Mouse (Mus musculus) forebrain, embryonic 10.5 days (tissue): ENCODE data around the gene Fkbp1a. TPM values are rescaled to one million over a fixed set of nuclear protein-coding genes. Genes with fewer than 3 reads are reported as not detected.
A peak's percentile ranks its signal among the peaks of the same experiment; 100 is the strongest.

Source experiments
- DNase-seq: peaks from one replicate; pipeline ENCODE4 v3.0.0-alpha.2; 2017; ENCODE audit warnings: low spot score; ENCODE audit errors: extremely low spot score
- H3K27ac ChIP-seq: fragments of 300-500 bp; sonication (generic); 2 replicates; pipeline ENCODE4 v1.5.1; 2016; ENCODE audit warnings: mild to moderate bottlenecking
- H3K27me3 ChIP-seq: fragments of 300-500 bp; sonication (generic); 2 replicates; pipeline ENCODE4 v1.6.1; 2016; ENCODE audit warnings: mild to moderate bottlenecking; ENCODE audit not compliant: poor library complexity, severe bottlenecking
- H3K36me3 ChIP-seq: fragments of 300-500 bp; sonication (generic); replicated peaks from 2 replicates; pipeline ENCODE4 v1.6.1; 2016; ENCODE audit warnings: mild to moderate bottlenecking, moderate library complexity
- H3K4me1 ChIP-seq: fragments of 300-500 bp; sonication (generic); 2 replicates; pipeline ENCODE4 v1.6.1; 2016
- H3K4me3 ChIP-seq: fragments of 300-500 bp; sonication (generic); 2 replicates; pipeline ENCODE4 v1.5.1; 2016; ENCODE audit warnings: mild to moderate bottlenecking, moderate library complexity
- H3K9me3 ChIP-seq: fragments of 300-500 bp; sonication (generic); 2 replicates; pipeline ENCODE4 v1.6.1; 2016; ENCODE audit warnings: mild to moderate bottlenecking, moderate library complexity
- WGBS: fragments of 180-500 bp; shearing (Covaris S2); methylation state at CpG from one replicate; pipeline ENCODE4 v1.1.7; 2016; 5-methylcytosine and 5-hydroxymethylcytosine counted together
- polyA plus RNA-seq: library from polyadenylated mRNA; unstranded; fragments of >200 nt; fragmentation: Nextera tagmentation; extraction: Ambion mirVana; gene quantifications from 2 replicates; pipeline ENCODE4 v1.2.1, GENCODE M21; 2016

The Fkbp1a gene
- 582 and 592 TPM in 2 replicates for polyA plus RNA-seq

DNA sequence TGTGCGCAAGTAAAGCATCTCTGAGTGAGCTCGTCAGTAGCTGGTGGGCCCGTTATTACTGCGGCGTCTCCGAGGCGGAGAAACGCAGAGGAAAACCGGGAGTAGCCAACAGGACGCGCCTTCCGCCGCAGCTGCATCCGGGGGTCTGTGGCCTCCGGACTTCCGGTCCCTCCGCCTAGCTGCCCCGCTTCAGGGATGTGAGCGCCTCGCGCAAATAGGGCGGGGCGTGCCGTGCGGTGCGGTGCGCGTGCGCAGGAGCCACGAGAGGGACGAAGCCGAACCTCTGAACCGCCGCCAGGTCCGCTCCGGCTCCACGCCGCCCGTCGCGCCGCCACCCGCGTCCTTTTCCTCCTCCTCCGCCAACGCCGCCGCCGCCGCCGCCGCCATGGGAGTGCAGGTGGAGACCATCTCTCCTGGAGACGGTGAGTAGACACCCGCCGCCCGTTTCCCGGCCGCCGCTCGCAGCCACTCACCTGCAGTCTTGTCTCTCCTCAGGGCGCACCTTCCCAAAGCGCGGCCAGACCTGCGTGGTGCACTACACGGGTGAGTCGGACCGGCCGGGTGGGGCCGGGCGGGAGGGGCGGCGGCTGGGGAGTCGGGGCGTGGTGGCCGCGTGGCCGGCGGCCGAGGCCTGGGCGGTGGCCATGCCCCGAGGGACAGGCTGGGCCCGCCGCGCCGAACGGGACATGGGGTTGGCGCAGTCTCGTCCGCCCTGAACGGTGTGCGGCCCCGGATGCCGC is at the start of gene Fkbp1a:
Gene Fkbp1a (plus strand): TSS at position 161 of the 740 bp plus-strand sequence.
- peaks cover 46% of the 10 kb centered on the region for H3K4me1 ChIP-seq
- no peaks in the 10 kb centered on the region for H3K9me3 ChIP-seq
- DNase-seq = peak; percentile 95
- peak within 1 kb of the TSS; percentile 93 for H3K27ac ChIP-seq
- H3K36me3 ChIP-seq = peaks cover 36% of the 10 kb centered on the region
- H3K27me3 ChIP-seq = no peaks in the 10 kb centered on the region
- peak within 1 kb of the TSS; percentile 72 for H3K4me3 ChIP-seq
- WGBS = under 1% methylated on average over 91 of the region's 93 CpGs

DNA sequence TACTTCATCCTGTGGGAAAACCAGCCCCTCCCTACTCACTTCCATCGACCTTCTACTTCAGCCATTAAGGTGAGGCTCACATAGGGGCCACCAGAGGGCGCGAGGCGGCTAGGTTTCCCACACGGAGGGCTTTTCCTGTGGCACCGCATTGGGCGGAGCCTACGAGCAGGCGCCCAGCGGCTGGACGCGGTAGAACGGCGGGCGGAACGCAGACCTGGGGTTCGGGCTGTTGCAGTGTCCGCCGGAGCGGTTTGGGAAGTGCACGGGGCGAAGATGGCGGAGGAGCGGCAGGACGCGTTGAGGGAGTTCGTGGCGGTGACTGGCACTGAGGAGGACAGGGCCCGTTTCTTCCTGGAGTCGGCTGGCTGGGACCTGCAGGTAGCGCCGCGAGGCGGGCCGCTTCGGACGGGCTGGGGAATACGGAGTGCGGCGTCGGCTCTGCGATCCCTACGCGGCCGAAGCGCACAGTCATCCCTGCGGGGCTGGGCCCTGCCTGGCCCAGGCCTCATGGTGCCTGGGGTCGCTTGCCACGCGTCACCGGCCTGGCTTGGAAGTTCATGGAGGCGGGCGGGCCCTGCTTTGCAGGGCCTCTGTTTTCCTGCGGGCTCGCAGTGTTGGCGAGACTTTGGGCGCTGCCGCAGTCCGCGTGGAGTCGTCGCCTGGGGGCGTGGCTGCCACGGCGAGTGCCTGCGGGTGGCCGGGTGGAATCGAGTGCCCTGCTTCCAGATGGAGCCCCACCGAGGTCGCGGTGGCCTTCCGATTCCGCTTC is 48.1 kb upstream of the Fkbp1a start, which contains the start of gene Nsfl1c:
Gene Nsfl1c (plus strand): TSS at position 148 of the 769 bp plus-strand sequence.
- H3K27me3 ChIP-seq = no peaks in the 10 kb centered on the region
- H3K9me3 ChIP-seq = no peaks in the 10 kb centered on the region
- DNase-seq = peak; percentile 96
- under 1% methylated on average over 73 of the region's 73 CpGs for WGBS
- H3K4me3 ChIP-seq = peak within 1 kb of the TSS; percentile 87
- H3K4me1 ChIP-seq = peaks cover 22% of the 10 kb centered on the region
- peak within 1 kb of the TSS; percentile 91 for H3K27ac ChIP-seq
- peaks cover 34% of the 10 kb centered on the region for H3K36me3 ChIP-seq

DNA sequence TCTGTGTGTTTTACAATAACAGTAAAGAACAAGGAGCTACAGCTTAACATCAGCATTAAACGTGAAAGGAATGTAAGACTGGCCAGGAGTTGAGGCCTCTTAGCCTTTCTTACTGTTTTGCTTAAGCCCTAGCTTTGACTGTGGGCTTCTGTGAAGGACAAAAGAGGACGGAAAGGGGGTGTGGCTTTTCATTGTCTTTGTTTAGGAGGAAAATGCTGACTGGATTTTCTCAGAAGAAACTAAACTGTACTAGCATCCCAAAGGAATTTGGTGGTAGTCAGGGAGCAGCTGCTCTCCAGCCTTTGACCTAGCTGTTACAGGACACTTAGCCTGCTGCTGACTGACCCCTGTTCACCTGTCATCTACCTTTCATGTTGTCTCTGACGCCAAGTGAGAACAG is 43.9 kb upstream of the Fkbp1a start:
- DNase-seq = no peak
- Histone ChIP-seq H3K4me3 (no peak overlapping the region), H3K27ac (no peak overlapping the region), H3K36me3 (peaks cover 75% of the 10 kb centered on the region), H3K4me1 (peaks cover 22% of the 10 kb centered on the region), H3K9me3 (no peaks in the 10 kb centered on the region), H3K27me3 (no peaks in the 10 kb centered on the region)
- 44% methylated on average over 3 of the region's 3 CpGs for WGBS

DNA sequence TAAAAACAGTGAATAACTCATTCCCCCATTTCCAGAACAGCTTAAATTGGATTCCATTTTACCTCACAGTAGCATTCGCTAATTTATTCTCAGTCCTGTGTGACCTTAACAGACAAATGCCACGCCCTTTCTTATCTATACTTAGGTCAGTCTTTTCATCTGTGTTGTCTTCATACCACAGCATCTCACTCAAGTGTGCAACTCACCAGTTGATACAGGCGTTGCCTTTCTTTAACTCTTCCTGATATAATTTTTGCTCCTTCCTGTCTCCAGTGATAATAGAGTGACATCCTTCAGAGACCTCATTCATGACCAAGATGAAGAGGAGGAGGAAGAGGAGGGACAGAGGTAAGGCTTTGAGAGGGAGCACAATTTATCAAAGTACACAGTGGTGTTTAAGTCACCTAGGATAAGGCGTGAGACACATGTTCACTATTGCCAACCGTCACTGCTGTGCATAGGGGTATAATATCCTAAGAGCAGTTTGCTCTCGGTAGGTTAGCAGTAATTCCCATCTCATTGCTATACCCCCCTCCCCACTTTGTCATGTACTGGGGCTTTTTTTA is 41.8 kb upstream of the Fkbp1a start:
- Histone ChIP-seq H3K4me3 (no peak overlapping the region), H3K27me3 (no peaks in the 10 kb centered on the region), H3K27ac (no peak overlapping the region), H3K4me1 (peaks cover 14% of the 10 kb centered on the region), H3K9me3 (no peaks in the 10 kb centered on the region), H3K36me3 (peaks cover 97% of the 10 kb centered on the region)
- DNase-seq = no peak
- 94% methylated on average over 6 of the region's 6 CpGs for WGBS

DNA sequence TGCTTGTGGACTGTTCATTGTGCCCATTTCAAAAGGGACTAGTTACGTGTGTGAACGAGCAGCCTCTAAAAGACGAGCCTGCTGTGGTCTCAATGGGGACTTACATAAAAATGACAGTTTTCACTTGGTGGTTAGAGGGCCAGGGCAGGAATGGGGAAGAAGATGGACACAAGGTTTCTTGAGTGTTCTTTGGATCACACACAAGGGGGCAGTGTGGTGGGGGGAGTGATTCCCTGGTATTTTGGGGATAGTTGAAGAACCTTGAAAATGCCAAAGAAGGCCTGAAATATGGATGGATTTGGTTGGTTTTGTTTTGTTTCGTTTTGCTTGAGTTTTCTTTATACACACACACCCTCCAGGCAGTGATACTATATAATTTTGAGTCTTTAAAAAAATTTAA is 38.1 kb upstream of the Fkbp1a start:
- no peaks in the 10 kb centered on the region for H3K27me3 ChIP-seq

DNA sequence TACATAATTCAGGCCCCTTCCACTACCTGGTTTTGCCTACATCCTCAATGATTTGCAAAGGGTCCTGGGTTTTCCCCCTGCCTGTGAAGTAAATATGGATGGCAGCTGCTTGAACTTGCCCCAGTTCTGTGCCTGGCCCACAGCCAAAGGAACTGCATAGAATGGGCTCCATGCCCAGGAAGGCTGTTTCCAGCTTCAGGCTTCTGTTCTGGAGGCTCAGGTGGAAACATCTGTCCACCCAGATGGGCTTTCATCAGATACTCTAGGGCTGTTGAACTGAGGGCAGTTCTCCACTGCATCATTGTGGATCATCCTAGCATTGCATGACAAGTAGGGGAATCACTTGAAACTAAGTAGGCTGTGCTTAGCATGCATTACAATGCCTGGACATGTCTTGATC is 30.1 kb upstream of the Fkbp1a start:
- no peak for DNase-seq
- no peaks in the 10 kb centered on the region for H3K27me3 ChIP-seq
- H3K27ac ChIP-seq = no peak overlapping the region
- H3K9me3 ChIP-seq = no peaks in the 10 kb centered on the region
- no peaks in the 10 kb centered on the region for H3K4me1 ChIP-seq
- H3K4me3 ChIP-seq = no peak overlapping the region
- H3K36me3 ChIP-seq = peaks cover 100% of the 10 kb centered on the region

More for the DNA sequence above, 38.1 kb upstream of the Fkbp1a start:
- Histone ChIP-seq H3K4me1 (no peaks in the 10 kb centered on the region), H3K36me3 (peaks cover 100% of the 10 kb centered on the region), H3K4me3 (no peak overlapping the region), H3K9me3 (no peaks in the 10 kb centered on the region), H3K27ac (no peak overlapping the region)
- 86% methylated on average over 4 of the region's 4 CpGs for WGBS
- DNase-seq = no peak

DNA sequence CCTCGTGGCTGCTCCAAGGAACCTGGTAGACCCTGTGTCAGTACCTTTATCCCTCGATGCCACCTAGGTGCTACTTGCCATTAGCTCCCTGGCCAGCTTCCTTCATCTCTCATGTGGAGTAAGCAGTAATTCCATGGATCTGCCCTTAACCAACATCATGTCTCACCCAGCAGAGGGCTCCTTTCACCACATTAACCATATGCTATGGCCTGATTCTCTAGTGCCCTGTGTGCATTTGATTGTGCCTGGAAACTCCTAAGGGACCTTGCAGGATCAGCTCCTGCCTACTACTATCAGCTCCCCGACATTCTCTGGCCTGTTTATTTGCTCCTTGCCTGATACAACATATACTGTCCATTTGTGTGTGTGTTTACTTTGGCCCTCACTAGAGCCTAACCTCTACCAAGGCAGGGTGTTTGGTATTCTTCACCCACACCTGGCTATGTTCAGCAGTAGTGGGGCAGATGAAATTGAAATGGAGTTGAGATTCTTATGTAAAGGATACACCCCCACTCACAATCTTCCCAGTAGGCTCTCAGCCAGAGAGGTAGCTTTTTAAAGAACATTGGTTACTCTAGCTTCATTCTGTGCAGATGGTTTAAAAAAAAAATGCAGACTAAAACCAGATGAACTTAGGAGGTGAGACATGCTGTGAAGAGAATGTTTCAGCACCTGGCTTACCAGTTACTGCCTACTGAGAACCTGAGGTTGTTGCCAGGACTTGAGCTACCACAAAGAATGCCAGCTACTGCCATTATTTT is 28.6 kb upstream of the Fkbp1a start:
- Histone ChIP-seq H3K27ac (no peak overlapping the region), H3K9me3 (no peaks in the 10 kb centered on the region), H3K4me3 (no peak overlapping the region), H3K27me3 (no peaks in the 10 kb centered on the region), H3K36me3 (peaks cover 90% of the 10 kb centered on the region), H3K4me1 (no peaks in the 10 kb centered on the region)
- no peak for DNase-seq
- WGBS = 83% methylated on average over 3 of the region's 3 CpGs

DNA sequence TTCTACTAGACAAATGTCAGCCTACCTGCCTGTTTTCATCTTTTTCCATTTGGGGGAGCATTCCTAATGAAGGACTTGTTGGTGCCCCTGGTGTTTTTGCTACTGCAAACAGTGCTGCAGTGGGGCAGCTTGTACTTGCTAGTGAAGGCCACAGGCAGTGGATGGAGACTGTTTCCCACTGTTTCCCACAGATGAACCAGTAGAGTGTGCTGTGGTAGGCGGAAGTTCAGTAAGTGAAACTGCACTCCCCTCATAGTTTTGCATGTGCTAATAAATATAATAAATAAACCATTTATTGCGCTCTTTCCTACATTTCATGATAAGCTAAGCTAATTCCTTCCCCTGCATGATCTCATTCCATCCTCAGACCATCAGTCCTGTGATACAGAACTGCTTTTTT is 23.3 kb upstream of the Fkbp1a start:
- Histone ChIP-seq H3K4me3 (no peak overlapping the region), H3K27ac (no peak overlapping the region), H3K9me3 (no peaks in the 10 kb centered on the region), H3K4me1 (no peaks in the 10 kb centered on the region), H3K36me3 (peaks cover 68% of the 10 kb centered on the region), H3K27me3 (no peaks in the 10 kb centered on the region)
- WGBS = 96% methylated on average over 2 of the region's 2 CpGs
- DNase-seq = no peak

DNA sequence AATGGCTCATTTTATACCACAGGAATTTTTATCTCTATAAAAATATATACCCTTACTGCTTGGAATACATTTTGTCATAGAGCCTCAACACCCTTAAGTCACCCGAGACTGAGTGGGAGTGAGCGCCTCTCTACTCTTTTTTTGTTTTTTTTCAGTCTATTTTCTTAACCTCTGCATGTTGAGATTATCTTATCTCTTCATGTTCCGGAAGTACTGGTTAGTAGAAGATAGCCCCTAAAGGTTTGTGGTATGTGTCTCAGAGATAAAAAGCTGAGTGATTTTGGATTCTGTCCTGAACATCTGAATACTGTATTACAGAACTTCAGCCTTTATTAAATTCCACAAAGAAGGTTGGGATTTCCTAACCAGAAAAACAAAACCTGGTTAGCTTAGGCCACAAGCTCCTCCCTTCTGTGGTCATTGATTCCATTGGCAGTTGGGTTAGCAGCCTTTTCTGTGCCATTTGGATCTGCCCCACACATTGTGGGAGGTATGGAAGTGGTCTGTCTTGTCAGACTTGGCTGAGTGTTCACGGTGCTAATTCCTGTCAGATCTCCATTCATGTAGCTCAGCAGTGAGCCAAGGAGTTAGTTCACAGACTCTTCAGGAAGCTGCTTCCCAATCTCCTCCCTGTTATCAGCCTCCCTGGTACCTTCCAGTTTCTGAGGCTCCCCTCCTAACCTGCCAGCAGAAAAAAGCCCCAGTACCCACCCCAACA is 17.8 kb upstream of the Fkbp1a start:
- peaks cover 26% of the 10 kb centered on the region for H3K36me3 ChIP-seq
- H3K27me3 ChIP-seq = no peaks in the 10 kb centered on the region
- no peak for DNase-seq
- H3K4me1 ChIP-seq = no peaks in the 10 kb centered on the region
- no peak overlapping the region for H3K27ac ChIP-seq
- no peak overlapping the region for H3K4me3 ChIP-seq
- 73% methylated on average over 4 of the region's 4 CpGs for WGBS
- no peaks in the 10 kb centered on the region for H3K9me3 ChIP-seq

DNA sequence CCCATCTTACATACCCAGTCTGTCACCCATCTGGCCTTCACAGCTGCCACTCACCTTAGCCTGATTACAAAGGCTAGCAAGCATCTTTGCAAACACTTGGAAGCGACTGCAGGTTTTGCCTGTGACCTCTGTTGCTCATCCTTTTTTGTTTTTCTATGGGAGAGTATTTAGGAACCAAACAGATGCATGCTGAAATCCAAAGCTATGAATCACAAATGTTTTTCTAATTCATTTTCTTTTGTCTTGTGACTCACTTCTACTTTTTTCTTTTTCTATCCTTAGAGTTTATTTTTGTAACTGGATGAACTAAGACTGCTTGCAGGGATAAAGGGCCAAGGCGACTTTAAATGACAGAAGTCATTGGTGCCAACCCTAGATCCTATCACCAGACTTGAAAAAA is 16.8 kb upstream of the Fkbp1a start:
- Histone ChIP-seq H3K4me1 (peaks cover under 1% of the 10 kb centered on the region; the same call in 1 of the 2 replicates), H3K27ac (no peak overlapping the region), H3K27me3 (no peaks in the 10 kb centered on the region), H3K4me3 (no peak overlapping the region), H3K36me3 (peaks cover 16% of the 10 kb centered on the region), H3K9me3 (no peaks in the 10 kb centered on the region)
- 77% methylated on average over 2 of the region's 2 CpGs for WGBS
- no peak for DNase-seq

DNA sequence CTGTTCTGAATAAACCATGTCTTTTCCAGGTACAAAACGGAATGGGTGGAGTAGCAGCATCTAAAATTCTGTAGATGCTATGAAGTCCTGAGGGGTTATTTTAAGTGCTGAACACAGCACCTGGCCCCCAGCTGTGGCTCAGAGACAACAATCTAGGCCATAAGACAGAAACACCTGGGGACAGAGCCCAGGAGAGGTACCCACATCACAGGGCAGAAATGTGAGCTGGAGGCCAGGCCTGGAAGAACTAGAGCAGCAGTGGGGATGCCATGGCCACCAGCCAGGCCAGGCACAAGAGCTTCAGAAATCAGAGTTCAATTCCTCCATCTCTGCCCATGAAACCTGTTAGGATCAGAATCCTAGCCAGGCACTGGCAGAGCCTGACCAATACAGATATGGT is 14.2 kb upstream of the Fkbp1a start:
- DNase-seq = no peak
- H3K27ac ChIP-seq = no peak overlapping the region
- 91% methylated on average over 1 of the region's 1 CpGs for WGBS
- H3K36me3 ChIP-seq = no peaks in the 10 kb centered on the region
- H3K4me3 ChIP-seq = no peak overlapping the region
- H3K9me3 ChIP-seq = no peaks in the 10 kb centered on the region
- no peaks in the 10 kb centered on the region for H3K27me3 ChIP-seq
- H3K4me1 ChIP-seq = peaks cover 5% of the 10 kb centered on the region; the same call in 1 of the 2 replicates

DNA sequence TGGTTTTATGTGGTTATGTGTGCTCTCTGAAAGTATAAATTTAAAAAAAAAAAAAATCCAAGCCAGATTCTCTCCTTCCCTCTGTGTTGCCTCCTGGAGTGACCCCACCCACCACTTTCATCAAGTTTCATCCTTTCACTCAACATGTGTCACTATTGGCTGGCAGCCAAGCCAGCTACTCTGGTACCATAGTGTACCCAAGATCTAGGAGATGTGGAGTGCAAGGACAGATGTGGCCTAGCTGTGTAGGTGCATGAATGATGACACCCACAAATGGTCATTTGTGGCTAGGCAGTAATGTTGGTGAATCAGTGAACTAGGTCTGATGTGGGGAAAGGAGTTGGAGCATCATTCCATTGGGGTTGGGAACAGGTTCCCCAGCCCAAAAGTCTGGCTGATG is 13.1 kb upstream of the Fkbp1a start:
- peaks cover 5% of the 10 kb centered on the region; the same call in 1 of the 2 replicates for H3K4me1 ChIP-seq
- H3K36me3 ChIP-seq = no peaks in the 10 kb centered on the region
- H3K9me3 ChIP-seq = no peaks in the 10 kb centered on the region
- no peaks in the 10 kb centered on the region for H3K27me3 ChIP-seq
- no peak overlapping the region for H3K4me3 ChIP-seq
- DNase-seq = no peak
- H3K27ac ChIP-seq = no peak overlapping the region
